Mouse (Mus musculus) induced T-regulatory cell, adult 2 months (primary cell): ENCODE results near the gene Fbxo11.
"Not testable (repeated sequence)": the region's sequence is repeated elsewhere in the genome, so short reads cannot be mapped to it uniquely, and the experiment has no call there.

ENCODE experiments used
- DNase-seq: peaks from one replicate; pipeline ENCODE4 v3.0.0-alpha.2; 2012; ENCODE audit warnings: low read depth

Fbxo11 gene

GRCm38 (mm10) chr17:88067202-88067901 lies 2.3 kb upstream of the Fbxo11 start:
- DNase-seq = peak; percentile 46

DNA sequence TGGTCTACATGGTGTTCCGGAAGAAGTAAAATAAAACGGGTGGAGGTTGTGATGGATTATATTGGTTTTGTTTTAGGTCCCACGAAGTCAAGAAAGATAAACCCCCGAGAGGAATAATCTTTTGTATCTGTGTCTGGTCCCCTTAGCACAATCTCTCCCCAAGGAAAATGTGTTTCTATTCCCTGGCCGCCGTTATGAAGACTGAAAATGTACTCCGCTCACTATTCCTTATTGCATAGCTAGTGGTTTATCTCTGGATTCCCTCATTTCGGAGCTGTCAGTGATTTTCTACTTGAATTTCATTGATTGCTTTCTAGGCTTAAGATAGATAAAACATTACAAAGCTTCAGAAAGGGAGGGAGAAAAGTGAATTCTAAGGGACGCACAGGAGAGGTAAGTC lies 1.7 kb upstream of the Fbxo11 start:
- no peak for DNase-seq

DNA sequence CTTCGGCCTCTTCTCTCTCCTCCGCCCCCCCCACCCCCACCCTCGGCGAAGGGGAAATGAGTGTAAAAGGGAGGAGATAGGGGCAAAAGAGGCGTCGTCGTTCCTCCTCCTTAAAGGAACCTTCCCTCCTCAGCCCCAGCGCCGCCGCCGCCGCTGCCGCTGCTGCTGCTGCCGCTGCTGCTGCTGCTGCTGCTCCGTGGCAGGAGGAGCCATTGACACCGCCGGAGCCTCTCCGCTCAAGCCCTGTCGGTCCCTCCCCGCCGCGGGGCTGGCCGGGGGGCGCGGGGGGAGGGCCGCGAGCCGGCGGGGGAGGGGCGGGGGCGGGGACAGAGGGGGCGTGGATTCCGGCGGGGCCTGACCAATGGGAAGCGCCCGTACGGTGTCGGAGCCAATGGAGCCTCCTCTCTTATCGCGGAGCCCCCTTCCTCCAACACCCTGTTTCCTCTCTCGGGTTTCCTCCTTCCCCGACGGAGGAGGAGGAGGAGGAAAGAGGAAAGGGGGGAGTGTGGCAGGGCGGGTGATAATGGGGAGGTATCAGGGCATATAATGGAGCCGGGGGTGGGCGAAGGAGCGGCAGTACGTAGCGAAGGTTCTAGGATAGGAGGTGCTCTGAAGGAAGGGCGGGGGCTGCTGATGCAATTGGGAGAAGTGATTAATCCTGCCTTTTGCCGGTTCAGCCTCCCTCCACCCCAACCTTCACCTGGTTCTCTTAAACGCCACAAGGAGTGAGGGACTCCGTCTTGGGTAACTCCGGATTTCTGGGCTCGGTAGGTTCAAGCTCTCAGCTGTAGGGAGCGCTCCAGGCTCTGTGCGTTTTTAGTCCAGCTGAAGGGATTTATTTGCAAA lies 933 bp upstream of the Fbxo11 start:
- DNase-seq = peak; percentile 96

DNA sequence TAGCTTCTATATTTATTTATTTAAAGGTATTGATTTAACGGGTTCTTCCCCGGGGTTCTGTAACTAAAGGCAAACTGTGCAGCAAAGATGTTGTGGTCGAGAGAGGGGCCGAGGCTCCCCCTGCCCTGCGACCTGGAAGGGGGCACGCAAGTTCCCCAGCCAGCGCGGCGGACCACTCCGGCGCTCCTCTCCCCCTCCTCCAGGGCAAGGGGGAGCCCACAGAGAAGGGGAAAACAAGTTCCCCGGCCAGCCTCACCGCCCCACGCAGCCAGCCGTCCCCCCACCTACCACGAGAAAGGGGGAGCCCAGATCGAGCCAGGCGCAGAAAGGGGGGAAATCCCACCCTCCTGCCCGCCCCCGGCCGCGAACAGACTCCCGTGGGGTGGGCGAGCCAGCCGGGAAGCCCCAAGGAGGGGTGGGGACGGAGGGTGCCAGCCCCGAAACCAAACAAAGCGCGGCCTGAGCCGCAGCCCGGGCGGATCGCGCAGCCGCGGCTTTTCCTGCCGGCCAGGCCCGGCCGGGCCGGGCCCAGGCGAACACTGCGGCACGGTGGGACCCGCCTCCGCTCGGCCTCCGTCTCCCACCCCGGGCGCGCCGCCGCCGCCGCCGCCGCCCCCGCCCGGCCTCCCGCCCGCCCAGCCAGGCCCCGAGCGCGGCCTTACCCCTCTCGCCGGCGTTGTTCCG lies 602 bp downstream of the Fbxo11 start:
- DNase-seq = peak; percentile 85

DNA sequence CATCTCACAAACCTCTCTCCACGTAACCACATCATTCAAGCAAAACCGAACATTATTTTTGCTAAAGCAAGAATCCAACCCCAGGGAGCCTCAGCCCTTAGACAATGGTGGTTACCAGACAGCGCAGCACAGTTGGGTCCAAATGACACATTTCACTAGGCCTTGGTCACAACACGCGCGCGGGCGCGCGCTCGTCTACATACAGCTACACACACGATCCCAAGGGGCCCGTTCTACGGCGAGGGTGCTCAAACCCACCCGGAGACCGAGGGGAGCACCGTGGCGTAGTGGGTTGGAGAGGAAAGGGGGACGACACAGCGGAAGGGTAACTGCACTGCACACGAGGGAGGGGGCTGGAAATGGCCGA lies 1.1 kb downstream of the Fbxo11 start:
- peak; percentile 79 for DNase-seq

DNA sequence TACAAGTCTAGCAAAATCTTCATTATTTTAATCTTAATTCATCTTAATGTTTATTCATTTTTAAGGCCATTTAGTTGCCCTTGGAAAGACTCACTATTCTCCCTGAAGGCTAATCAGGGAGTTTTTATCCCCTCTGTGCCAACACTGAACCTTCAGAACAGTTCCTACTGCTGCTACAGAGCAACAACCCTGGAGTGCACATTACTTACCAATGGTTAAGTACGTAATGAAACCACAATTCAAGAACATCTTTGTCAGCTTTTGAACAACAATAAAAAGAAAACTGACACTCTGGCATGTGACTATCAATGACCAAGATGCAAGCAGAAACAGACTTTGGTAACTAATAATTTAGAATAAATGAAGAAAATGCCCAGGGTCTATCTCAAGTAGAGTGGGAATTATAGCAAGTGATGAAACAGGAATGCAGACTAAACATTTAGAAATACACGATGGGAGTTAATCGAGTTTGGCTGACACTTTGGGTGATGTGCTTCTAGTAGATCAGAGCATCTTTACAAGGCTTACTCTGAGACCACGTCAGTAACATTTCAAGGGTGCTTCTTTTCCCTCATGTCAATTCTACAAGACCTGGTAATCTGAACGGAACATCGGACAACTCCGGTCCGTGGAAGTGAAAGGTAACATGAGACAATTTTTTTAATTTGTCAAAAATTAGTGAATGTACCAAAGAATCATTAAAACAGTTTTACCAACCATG lies 2.1 kb downstream of the Fbxo11 start:
- peak; percentile 70 for DNase-seq

GRCm38 (mm10) chr17:88061942-88062341 lies 3.1 kb downstream of the Fbxo11 start:
- no peak for DNase-seq

DNA sequence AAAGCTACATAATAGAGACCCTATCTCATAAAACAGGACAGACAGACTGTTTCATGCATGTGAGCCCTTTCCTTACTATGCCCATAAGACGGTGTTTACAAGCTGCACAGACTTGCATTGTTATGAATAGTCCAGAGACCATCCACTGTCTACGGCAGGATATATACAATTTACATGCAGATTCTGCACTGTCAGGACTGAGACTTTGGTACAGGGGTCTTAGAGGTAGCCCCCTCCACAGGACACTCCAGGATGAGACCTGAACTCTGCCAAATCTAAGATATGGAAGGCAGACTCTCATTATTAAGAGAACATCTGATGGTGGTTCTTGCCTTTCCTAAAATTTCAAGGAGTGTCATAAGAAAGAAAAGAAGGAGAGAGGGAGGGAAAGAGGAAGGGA lies 6.8 kb downstream of the Fbxo11 start:
- DNase-seq = no peak

DNA sequence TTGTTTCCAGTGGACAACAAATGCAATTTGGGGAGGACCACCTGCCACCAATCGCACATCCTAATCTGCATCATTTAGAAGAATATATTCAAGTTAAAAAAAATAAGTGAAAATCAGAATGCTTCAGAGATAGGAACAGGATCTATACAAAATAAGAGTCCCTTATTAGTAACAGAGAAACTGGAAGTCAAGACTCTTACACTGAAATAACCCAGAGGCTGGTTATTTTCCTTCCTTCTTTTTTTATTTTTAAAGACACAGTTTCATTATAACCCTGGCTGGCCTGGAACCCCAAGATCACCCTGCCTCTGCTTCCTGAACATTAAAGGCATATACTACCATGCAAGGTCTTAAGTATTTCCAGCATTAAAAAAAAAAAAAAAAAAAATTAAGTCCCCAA lies 7.2 kb downstream of the Fbxo11 start:
- peak; percentile 65 for DNase-seq

- no peak for DNase-seq
Measured at GRCm38 (mm10) chr17:88051679-88052078, 13.4 kb downstream of the Fbxo11 start.

GRCm38 (mm10) chr17:88050892-88051291 lies 14.2 kb downstream of the Fbxo11 start:
- no peak for DNase-seq

DNA sequence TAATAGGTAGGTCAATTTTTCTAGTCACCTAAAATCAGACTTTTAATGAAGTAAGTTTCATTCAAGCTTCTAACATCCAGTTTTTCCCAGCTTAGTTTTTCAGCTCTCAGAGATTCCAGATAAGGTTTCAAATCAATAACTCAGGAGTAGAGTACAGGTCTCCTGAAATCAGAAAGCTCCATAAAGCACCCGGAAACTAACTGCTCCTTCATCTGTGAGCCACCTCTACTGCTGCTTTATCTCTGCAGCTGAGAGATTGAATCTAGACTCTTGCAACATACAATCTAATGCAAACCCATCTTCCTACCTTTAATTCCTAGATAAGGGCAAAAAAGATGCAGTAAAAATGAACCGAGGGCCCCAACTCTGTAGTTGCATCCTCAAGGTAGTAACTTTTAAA lies 14.8 kb downstream of the Fbxo11 start:
- DNase-seq = no peak

DNA sequence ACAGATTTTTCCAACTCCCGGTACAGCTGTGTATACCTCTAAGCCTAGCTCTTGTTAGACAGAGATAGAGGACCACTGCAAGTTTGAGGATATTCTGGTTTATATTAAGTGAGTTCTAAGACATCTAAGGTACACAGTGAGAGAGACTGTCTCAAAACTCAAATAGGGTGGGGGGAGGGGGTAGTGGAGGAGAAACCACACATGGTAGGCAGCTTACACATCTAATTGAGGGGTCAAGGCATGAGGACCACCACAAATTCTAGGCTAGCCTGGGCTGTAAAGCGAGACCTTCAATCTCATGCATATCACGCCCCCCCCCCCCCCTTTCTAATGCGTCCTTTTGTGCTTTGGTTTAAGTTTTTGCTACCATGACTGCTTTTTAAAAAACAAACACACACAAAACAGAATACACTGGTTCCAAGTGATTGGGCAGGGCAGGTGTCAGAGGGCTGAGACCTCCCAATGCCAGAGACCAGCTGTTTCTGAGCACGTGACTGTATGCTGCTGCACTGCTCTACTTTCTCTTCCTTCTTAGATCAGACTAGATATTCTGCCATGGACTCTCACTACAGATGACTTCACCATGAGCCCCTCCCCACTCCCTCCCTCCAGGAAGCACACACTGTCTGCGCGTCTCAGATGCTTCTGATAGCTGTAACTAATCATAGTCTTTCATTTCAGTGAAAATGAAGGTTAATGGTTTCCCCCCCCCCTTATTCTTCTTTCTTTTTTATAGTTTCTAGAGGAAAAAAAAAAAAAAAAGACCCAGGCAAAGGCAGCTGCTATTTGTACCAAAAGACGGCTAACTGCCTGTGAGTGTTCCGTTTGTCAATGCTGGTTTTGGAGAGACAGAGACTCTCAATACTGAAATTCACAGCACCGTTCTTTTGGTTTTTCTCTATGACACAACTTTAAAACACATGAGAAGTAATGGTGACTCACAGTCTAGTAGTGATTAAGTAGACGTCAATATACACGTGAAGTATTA lies 22.7 kb downstream of the Fbxo11 start:
- DNase-seq = peak; percentile 86

DNA sequence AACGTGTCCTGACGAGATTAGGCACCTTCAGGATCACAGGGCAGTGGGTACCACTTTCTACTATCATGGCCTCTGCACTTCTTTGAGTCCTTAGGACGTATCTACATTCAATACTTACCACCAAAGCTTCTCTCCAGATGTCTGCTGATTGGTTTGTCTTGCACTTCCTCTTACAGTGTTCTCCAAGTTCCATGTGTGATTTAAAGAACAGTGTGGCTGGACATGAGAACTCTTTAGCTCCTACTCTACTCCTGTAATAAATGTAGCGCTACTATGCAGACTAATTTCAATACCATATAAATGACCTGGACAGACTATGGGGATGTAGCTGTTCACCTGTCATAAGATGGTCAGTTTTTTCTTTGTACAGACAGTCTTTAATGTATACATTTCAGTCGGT lies 24.3 kb downstream of the Fbxo11 start:
- no peak for DNase-seq

DNA sequence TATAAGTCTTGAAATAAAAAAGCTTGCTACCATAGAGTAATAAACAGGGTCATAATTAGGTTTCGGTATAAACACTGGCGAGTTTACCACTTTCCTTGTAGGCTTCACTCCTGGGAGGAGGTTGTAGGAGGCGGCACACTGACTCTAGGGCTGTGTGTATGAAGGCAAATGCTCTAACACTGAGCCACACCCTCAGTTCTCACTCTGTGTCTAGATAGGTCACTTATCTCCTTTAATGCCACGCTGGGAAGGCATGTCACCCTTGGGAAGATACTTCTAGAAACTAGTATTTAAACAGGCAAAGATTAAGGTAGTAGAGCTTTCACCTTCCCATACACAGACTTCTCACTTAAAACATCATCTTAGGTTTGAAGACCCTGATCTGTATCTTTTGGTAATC lies 30.7 kb downstream of the Fbxo11 start:
- DNase-seq = no peak

- no peak for DNase-seq
Measured at GRCm38 (mm10) chr17:88031755-88032154, 33.3 kb downstream of the Fbxo11 start.

DNA sequence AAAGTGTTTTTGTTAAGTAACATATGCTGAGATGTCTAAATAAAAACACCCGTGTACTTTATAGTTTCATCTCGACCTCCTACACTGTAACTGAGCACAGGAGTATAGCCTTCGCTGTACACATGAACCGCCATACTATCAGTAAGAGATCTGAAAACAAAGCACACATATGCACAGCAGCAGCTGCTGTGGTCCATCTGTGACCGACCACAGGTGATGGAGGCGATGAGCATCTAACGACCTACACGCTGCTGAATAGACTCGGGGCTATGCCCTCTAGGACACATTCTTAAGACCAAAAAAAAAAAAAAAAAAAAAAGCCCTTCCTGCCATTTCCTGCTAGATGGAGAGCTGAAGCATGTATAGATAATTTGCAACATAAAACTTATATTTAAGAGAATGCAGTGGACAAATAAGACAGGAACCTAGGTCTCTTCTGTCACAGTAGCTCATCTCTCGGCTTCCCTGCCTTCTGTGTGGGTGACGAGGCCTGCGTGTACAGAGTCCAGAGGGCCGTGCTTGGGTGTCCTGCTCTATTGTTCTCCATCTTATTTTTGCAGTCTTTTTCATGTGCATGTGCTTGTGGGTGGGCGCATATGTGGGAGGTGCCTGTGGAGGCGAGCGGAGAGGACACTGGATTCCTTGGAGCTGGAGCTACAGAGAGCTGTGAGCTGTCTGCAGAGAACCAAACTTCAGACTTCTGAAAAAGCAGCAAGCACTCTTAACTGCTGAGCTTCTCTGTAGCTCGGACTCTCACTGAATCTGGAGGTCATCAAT lies 35.7 kb downstream of the Fbxo11 start:
- no peak for DNase-seq

DNA sequence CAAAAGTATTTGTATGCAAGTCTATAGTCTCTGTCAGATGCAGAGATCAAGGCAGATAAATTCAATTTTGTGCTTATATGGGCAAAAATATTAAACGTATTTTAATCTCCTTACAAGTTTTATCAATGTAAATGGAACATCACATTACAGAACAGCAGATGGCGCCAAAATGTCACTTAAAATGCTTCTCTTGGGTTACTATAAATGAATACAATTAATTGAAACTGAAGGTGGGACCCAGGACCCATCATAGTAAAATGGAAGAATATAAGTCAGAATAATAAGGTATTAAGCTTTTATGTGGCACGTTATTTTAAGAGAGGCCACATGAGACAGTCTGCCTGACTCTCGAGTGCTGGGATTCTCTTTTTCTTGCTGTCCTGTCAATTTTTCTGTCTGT lies 39.9 kb downstream of the Fbxo11 start:
- peak; percentile 90 for DNase-seq

DNA sequence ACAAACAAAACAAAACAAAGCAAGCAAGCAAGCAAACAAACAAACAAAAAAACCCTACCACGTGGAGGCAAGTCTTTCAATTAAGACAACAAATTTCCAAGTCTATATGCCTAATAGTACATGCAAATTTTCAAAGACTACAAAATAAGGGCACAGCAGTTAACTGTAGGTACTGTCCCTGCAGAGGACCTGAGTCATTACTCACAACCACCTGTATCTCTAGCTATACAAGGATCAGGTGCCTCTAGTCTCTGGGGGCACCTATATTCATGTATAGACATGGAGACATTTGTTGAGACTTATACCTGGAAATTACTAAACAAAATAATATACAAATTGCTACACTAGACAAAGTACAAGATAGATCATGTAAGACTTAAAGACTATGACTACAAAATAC lies 41.2 kb downstream of the Fbxo11 start:
- DNase-seq = no peak

DNA sequence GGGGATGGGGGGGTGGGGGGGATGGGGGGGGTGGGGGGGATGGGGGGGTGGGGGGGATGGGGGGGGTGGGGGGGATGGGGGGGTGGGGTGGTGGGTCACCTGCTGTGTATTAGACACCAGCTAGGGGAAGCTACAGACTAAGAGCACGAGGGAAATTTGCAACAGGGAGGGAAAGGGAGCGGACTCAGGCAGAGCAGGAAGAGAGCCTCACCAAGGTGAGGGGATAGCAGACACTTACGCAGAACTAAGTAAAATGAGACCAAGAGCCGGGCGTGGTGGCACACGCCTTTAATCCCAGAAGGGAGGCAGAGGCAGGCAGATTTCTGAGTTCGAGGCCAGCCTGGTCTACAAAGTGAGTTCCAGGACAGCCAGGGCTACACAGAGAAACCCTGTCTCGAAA lies 49.1 kb downstream of the Fbxo11 start:
- not testable (repeated sequence) for DNase-seq
